Mouse (Mus musculus): ENCODE measurements around the gene Fstl3.
"Not testable (repeated sequence)": the region's sequence is repeated elsewhere in the genome, so short reads cannot be mapped to it uniquely, and the experiment has no call there.

DNA sequence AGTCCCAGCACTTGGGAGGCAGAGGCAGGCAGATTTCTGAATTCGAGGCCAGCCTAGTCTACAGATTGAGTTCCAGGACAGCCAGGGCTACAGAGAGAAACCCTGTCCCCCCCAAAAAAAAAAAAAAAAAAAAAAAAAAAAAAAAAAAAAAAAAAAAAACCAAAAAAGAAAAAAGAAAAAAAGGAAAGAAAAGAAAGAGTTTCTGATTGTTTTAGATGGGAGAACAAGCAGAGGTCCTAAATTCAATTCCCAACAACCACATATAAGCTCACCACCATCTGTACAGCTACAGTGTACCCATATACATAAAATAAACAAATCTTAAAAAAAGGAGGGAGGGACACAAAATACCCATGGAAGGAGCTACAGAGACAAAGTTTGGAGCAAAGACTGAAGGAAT lies 17.4 kb upstream of the Fstl3 start:
- TF ChIP-seq CTCF (IDR thresholded peaks at IDR 0.05; ENCODE audit: control insufficient read depth, insufficient read depth, insufficient read length); USF1 (IDR thresholded peaks at IDR 0.05; ENCODE audit: low read depth); MYOD1 (IDR thresholded peaks at IDR 0.05; ENCODE audit: control insufficient read depth, insufficient read length, low read depth); MAX (IDR thresholded peaks at IDR 0.05); CEBPB (IDR thresholded peaks at IDR 0.05; ENCODE audit: low read depth): not testable (repeated sequence)

All from C2C12 (cell line).